Mouse (Mus musculus) ES-Bruce4 (cell line): Measurements from ENCODE around the gene Mapk7.

Experiments
- CTCF ChIP-seq: IDR thresholded peaks from one replicate; pipeline ENCODE4 v1.8.1; 2011; ENCODE audit warnings: low read depth, low read length
- EP300 ChIP-seq: IDR thresholded peaks from 2 replicates; pipeline ENCODE4 v1.6.1; 2011; ENCODE audit warnings: low read depth, low read length; ENCODE audit not compliant: insufficient read depth
- POLR2A ChIP-seq: IDR thresholded peaks from one replicate; pipeline ENCODE4 v1.8.1; 2011; ENCODE audit warnings: low read length; ENCODE audit not compliant: insufficient read depth

DNA sequence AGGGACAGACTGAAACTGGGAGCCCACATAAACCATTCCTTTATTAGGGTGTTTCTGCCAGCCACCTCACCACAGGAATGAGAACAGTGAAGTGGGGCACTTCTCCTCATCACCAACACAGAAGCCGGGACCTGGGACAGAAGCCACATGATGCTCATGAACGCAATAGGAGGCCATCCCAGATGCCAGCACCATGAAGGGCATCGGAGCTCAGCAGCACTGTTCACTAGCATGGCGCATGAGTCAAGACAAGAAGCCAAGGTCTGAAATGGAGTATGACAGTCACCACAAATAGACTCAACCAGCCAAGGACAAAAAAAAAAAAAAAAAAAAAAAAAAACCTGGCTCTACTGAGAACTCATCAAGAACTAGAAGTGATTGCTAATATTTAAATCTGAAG is 53.8 kb downstream of the Mapk7 start:
- TF ChIP-seq CTCF (no peak), POLR2A (no peak), EP300 (no peak)
